Mouse (Mus musculus): ENCODE measurements at regions not wholly inside any gene's neighbourhood (a gene's known extent, or its start where the extent isn't known, plus 50 kb on each side); places are given as distances from the start of the nearest gene placed in this dataset.

DNA sequence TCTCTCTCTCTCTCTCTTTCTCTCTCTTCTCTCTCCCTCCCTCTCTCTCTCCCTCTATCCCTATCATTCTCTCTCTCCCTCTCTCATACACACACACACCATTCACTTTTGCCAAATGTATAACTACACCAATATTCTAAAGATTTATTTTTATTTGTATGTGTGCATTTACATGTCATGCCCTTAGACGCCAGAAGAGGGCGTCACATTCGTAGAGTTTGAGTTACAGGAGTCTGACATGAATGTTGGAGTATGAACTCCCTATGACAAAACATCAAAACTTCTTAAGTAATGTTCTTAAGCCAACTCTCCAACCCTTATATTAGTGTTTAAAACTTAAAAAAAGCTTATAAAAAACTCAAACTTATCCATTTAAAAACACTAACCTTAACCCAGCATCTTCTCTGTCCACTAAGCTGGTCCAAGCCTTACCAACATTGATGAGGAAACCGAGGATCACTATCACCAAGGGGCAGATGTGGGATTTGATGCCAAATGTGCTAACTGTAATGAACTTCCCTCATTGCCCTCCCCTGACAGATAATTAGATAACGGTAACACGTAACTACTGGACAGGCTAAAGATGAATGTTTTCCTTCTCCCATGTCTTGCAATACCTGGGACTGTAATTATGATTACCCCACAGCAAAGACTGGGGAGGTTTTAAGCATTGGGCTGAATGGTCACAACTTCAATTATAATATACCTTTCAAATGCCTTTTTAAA, 176.7 kb downstream of the Tm2d1 start:
- H3K4me2 ChIP-seq (ENCODE audit: low read length), result no peak overlapping the region
- ATAC-seq (ENCODE audit: low FRiP score, low TSS enrichment), result no peak
- no peaks in the 10 kb centered on the region for H3K4me1 ChIP-seq (ENCODE audit: control insufficient read depth, insufficient read depth, low read length)
- DNase-seq, result no peak
- H3K9me3 ChIP-seq (ENCODE audit: control insufficient read depth, low read length), result no peaks in the 10 kb centered on the region
- WGBS, result 55% methylated on average over 6 of the region's 6 CpGs
- no peaks in the 10 kb centered on the region for H3K36me3 ChIP-seq (ENCODE audit: control insufficient read depth, insufficient read depth, low read length)
- H3K27me3 ChIP-seq (ENCODE audit: control insufficient read depth, insufficient read depth, low read length), result no peaks in the 10 kb centered on the region
- no peak overlapping the region for H3K4me3 ChIP-seq (replicated peaks; ENCODE audit: low read depth, low read length)
- H3K27ac ChIP-seq (replicated peaks; ENCODE audit: low read depth, low read length), result no peak overlapping the region
- no peak overlapping the region for H3K9ac ChIP-seq (replicated peaks; ENCODE audit: low read length)

DNA sequence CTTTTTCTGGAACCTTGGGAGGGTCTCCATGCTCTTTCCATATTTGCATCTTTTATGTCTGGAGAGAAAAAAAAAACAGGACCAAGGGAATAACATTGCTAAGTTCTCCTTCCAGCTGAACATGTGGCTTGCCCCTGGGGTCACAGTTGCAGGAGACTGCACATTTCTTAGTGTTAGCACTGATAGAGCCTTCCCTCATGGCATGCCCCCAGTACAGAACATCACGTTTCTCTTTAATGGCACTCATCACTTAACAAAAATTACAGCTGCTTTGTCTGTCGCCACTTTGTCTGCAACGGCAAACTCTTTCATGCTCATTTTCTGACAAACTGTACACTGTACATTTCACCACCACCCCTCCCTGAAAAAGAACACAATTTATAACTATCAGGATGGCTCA, 180.0 kb downstream of the Tm2d1 start:
- no peak for ATAC-seq (ENCODE audit: low FRiP score, low TSS enrichment)
- Histone ChIP-seq H3K27ac (replicated peaks; ENCODE audit: low read depth, low read length) (no peak overlapping the region), H3K4me3 (replicated peaks; ENCODE audit: low read depth, low read length) (no peak overlapping the region), H3K27me3 (ENCODE audit: control insufficient read depth, insufficient read depth, low read length) (no peaks in the 10 kb centered on the region), H3K4me1 (ENCODE audit: control insufficient read depth, insufficient read depth, low read length) (no peaks in the 10 kb centered on the region), H3K36me3 (ENCODE audit: control insufficient read depth, insufficient read depth, low read length) (no peaks in the 10 kb centered on the region), H3K9ac (replicated peaks; ENCODE audit: low read length) (no peak overlapping the region), H3K9me3 (ENCODE audit: control insufficient read depth, low read length) (no peaks in the 10 kb centered on the region), H3K4me2 (ENCODE audit: low read length) (no peak overlapping the region)
- DNase-seq, result no peak
- 94% methylated on average over 3 of the region's 3 CpGs for WGBS

DNA sequence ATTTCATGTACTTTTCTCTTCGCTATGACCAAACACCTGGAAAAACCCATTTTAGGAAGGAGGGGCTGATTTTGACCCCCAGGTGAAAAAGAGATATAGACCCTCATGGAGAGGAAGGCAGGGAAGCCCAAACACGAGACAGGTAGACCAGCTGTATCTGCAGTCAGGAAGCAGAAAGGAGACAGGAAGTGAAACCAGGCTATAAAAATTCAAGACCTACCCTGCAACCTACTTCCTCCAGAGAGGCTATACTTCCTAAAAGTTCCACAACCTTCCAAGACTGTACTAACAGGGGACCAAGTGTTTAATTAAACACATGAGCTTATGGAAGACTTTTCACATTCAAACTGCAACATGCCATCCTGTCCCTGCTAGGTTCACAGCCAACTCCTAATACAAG, 180.9 kb downstream of the Tm2d1 start:
- 90% methylated on average over 2 of the region's 2 CpGs for WGBS
- DNase-seq, result no peak
- H3K9me3 ChIP-seq (ENCODE audit: control insufficient read depth, low read length), result no peaks in the 10 kb centered on the region

DNA sequence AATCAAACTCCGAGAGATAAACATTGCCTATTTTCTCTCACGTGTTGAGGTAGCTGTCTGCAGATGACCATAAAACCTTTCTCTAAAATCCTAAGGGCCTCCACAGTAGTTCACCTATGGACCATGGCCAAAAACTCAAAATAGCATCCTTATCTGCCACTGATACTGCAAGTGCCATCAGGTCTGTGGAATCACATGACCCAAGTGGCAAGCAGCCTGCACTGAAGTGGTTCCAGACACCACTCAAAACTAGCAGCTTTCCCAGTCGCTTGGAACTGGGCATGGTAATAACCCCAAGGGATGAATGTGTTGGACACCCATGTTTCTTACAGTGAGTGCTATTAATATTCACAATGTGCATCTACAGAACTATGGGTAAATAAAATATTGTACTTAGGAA, 182.0 kb downstream of the Tm2d1 start:
- WGBS, result 84% methylated on average over 3 of the region's 3 CpGs
- H3K27me3 ChIP-seq (ENCODE audit: control insufficient read depth, insufficient read depth, low read length), result no peaks in the 10 kb centered on the region
- no peaks in the 10 kb centered on the region for H3K4me1 ChIP-seq (ENCODE audit: control insufficient read depth, insufficient read depth, low read length)

More for the DNA sequence above, 180.9 kb downstream of the Tm2d1 start:
- Histone ChIP-seq H3K4me1 (ENCODE audit: control insufficient read depth, insufficient read depth, low read length) (no peaks in the 10 kb centered on the region), H3K4me2 (ENCODE audit: low read length) (no peak overlapping the region), H3K27me3 (ENCODE audit: control insufficient read depth, insufficient read depth, low read length) (no peaks in the 10 kb centered on the region), H3K27ac (replicated peaks; ENCODE audit: low read depth, low read length) (no peak overlapping the region), H3K4me3 (replicated peaks; ENCODE audit: low read depth, low read length) (no peak overlapping the region), H3K9ac (replicated peaks; ENCODE audit: low read length) (no peak overlapping the region), H3K36me3 (ENCODE audit: control insufficient read depth, insufficient read depth, low read length) (no peaks in the 10 kb centered on the region)
- no peak for ATAC-seq (ENCODE audit: low FRiP score, low TSS enrichment)

DNA sequence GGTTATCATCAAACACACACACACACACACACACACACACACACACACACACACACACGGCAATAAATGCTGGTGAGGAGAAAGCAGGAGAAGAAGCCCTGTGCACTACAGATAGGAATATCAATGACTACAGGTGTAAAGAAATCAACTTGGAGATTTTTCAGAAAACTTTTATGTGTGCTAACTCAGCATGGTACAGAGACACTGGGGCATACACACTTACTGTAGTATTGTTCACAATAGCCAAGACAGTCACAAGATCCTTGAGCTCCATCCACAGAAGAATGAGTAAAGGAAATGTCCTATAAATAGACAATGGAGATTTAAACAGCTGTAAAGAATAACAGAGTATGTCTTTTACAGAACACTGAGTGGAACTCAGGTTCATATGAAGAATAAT, 182.4 kb downstream of the Tm2d1 start:
- Histone ChIP-seq H3K27me3 (ENCODE audit: control insufficient read depth, insufficient read depth, low read length) (no peaks in the 10 kb centered on the region), H3K4me1 (ENCODE audit: control insufficient read depth, insufficient read depth, low read length) (no peaks in the 10 kb centered on the region), H3K9me3 (ENCODE audit: control insufficient read depth, low read length) (no peaks in the 10 kb centered on the region), H3K36me3 (ENCODE audit: control insufficient read depth, insufficient read depth, low read length) (no peaks in the 10 kb centered on the region), H3K4me2 (ENCODE audit: low read length) (no peak overlapping the region), H3K4me3 (replicated peaks; ENCODE audit: low read depth, low read length) (no peak overlapping the region), H3K9ac (replicated peaks; ENCODE audit: low read length) (no peak overlapping the region), H3K27ac (replicated peaks; ENCODE audit: low read depth, low read length) (no peak overlapping the region)
- ATAC-seq (ENCODE audit: low FRiP score, low TSS enrichment) (no peak), DNase-seq (no peak)
- 100% methylated on average over 1 of the region's 1 CpGs for WGBS

More for the DNA sequence above, 182.0 kb downstream of the Tm2d1 start:
- Histone ChIP-seq H3K4me3 (replicated peaks; ENCODE audit: low read depth, low read length) (no peak overlapping the region), H3K9me3 (ENCODE audit: control insufficient read depth, low read length) (no peaks in the 10 kb centered on the region), H3K36me3 (ENCODE audit: control insufficient read depth, insufficient read depth, low read length) (no peaks in the 10 kb centered on the region), H3K9ac (replicated peaks; ENCODE audit: low read length) (no peak overlapping the region), H3K27ac (replicated peaks; ENCODE audit: low read depth, low read length) (no peak overlapping the region), H3K4me2 (ENCODE audit: low read length) (no peak overlapping the region)
- DNase-seq, result no peak
- ATAC-seq (ENCODE audit: low FRiP score, low TSS enrichment), result no peak

DNA sequence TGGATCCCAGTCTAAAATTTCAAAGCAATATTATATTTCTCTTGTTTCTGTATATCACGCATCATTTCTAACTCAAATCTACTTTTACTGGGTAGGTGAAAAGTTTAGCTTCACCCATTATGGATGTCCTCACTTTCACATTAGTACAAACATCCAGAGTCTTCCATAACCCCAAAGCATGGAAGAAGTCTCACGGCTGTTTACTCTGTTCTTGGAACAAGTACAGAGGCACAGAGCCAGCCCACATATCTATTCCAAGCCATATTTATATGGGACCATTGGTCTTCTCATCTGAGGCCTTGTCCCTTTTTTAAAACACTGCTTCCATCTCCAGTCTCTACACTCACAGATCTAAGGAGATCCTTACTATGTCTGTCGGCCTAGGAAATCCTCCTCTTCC, 192.8 kb downstream of the Tm2d1 start:
- Histone ChIP-seq H3K4me2 (ENCODE audit: low read length) (no peak overlapping the region), H3K4me1 (ENCODE audit: control insufficient read depth, insufficient read depth, low read length) (no peaks in the 10 kb centered on the region), H3K27ac (replicated peaks; ENCODE audit: low read depth, low read length) (no peak overlapping the region), H3K4me3 (replicated peaks; ENCODE audit: low read depth, low read length) (no peak overlapping the region), H3K36me3 (ENCODE audit: control insufficient read depth, insufficient read depth, low read length) (no peaks in the 10 kb centered on the region), H3K9ac (replicated peaks; ENCODE audit: low read length) (no peak overlapping the region), H3K27me3 (ENCODE audit: control insufficient read depth, insufficient read depth, low read length) (no peaks in the 10 kb centered on the region), H3K9me3 (ENCODE audit: control insufficient read depth, low read length) (no peaks in the 10 kb centered on the region)
- WGBS, result 94% methylated on average over 3 of the region's 3 CpGs
- no peak for DNase-seq
- ATAC-seq (ENCODE audit: low FRiP score, low TSS enrichment), result no peak

DNA sequence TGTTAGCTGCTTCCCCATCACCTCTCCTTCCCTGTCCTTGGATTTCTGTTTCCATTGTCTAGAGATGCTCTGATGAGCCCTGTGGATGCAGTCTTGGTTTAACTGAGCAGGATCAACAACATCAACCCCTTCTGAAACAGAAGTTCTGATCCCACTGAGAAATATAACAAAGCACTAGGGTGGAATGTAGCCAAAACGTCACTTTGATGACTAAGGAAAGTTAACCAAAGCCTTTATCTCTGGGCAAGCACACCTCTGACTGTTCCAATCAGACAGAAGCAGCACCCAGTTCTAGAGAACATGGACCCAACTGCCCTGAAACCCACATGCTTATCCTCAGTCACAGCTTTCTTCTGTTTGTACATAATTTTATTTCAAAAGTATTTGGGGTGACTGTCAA, 193.2 kb downstream of the Tm2d1 start:
- Histone ChIP-seq H3K36me3 (ENCODE audit: control insufficient read depth, insufficient read depth, low read length) (no peaks in the 10 kb centered on the region), H3K9ac (replicated peaks; ENCODE audit: low read length) (no peak overlapping the region), H3K9me3 (ENCODE audit: control insufficient read depth, low read length) (no peaks in the 10 kb centered on the region), H3K4me2 (ENCODE audit: low read length) (no peak overlapping the region), H3K27ac (replicated peaks; ENCODE audit: low read depth, low read length) (no peak overlapping the region), H3K27me3 (ENCODE audit: control insufficient read depth, insufficient read depth, low read length) (no peaks in the 10 kb centered on the region), H3K4me1 (ENCODE audit: control insufficient read depth, insufficient read depth, low read length) (no peaks in the 10 kb centered on the region), H3K4me3 (replicated peaks; ENCODE audit: low read depth, low read length) (no peak overlapping the region)
- WGBS, result 47% methylated on average over 1 of the region's 1 CpGs
- no peak for DNase-seq
- no peak for ATAC-seq (ENCODE audit: low FRiP score, low TSS enrichment)

DNA sequence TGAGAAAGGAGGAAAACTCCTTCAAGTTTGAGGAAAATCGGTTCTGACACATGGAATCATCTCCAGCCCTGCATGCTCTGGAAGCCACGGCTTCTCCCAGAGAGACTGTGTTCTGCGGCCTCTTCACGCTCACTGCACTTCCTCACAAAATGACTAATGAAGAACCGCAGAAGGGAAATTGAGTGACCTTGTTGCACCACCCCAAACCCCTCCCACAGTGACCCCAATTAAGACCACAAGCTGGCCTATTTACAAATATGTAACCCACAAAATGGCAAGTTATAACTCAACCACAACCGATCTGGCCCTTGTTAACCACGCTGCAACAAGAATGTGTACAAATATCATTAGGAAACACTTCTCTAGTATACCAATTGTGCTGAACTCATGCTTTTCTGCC, 194.2 kb downstream of the Tm2d1 start:
- DNase-seq (no peak), ATAC-seq (ENCODE audit: low FRiP score, low TSS enrichment) (no peak)
- no peaks in the 10 kb centered on the region for H3K36me3 ChIP-seq (ENCODE audit: control insufficient read depth, insufficient read depth, low read length)
- no peaks in the 10 kb centered on the region for H3K4me1 ChIP-seq (ENCODE audit: control insufficient read depth, insufficient read depth, low read length)
- H3K4me3 ChIP-seq (replicated peaks; ENCODE audit: low read depth, low read length), result no peak overlapping the region
- no peaks in the 10 kb centered on the region for H3K9me3 ChIP-seq (ENCODE audit: control insufficient read depth, low read length)
- no peak overlapping the region for H3K4me2 ChIP-seq (ENCODE audit: low read length)
- H3K27ac ChIP-seq (replicated peaks; ENCODE audit: low read depth, low read length), result no peak overlapping the region
- H3K9ac ChIP-seq (replicated peaks; ENCODE audit: low read length), result no peak overlapping the region
- H3K27me3 ChIP-seq (ENCODE audit: control insufficient read depth, insufficient read depth, low read length), result no peaks in the 10 kb centered on the region
- 84% methylated on average over 7 of the region's 7 CpGs for WGBS

DNA sequence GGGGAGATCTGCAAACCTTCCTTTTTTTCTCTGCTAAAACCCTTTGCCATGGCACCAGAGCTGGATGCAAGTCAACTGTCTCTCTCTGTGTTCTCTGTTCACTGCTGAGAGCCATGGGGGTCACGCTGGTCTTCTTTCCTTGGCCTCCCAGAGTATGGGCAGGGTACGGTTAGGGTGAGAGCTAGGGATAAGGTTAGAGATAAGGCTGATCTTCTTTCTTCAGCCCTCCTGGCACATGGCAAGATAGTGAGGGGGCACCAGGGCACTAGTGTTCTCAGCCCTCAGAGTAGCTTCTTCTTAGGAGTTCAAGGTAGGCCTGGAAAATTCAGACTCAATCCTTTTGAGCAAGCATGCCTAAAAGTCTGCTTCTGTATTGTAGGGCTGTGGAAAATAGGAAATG, 196.1 kb downstream of the Tm2d1 start:
- Histone ChIP-seq H3K4me3 (replicated peaks; ENCODE audit: low read depth, low read length) (no peak overlapping the region), H3K4me1 (ENCODE audit: control insufficient read depth, insufficient read depth, low read length) (no peaks in the 10 kb centered on the region), H3K27me3 (ENCODE audit: control insufficient read depth, insufficient read depth, low read length) (no peaks in the 10 kb centered on the region), H3K36me3 (ENCODE audit: control insufficient read depth, insufficient read depth, low read length) (no peaks in the 10 kb centered on the region), H3K4me2 (ENCODE audit: low read length) (no peak overlapping the region), H3K9me3 (ENCODE audit: control insufficient read depth, low read length) (no peaks in the 10 kb centered on the region), H3K9ac (replicated peaks; ENCODE audit: low read length) (no peak overlapping the region), H3K27ac (replicated peaks; ENCODE audit: low read depth, low read length) (no peak overlapping the region)
- ATAC-seq (ENCODE audit: low FRiP score, low TSS enrichment) (no peak), DNase-seq (no peak)
- WGBS, result 93% methylated on average over 2 of the region's 2 CpGs
